Mouse (Mus musculus) small intestine, adult 2 months (tissue): ENCODE data around the gene Dnm2.

Experiments used
- CTCF ChIP-seq: fragments of 200-500 bp; IDR thresholded peaks from 2 replicates; pipeline ENCODE4 v1.5.1; 2012; ENCODE audit warnings: low read depth, mild to moderate bottlenecking, control low read depth, inconsistent platforms, low read length, moderate library complexity, mixed read lengths; ENCODE audit not compliant: insufficient replicate concordance, insufficient read length; ENCODE audit errors: extremely low read depth
- POLR2A ChIP-seq: fragments of 200-500 bp; IDR thresholded peaks from 2 replicates; pipeline ENCODE4 v1.6.1; 2012; ENCODE audit warnings: low read depth, mild to moderate bottlenecking, control low read depth, inconsistent platforms, low read length, moderate library complexity

- no peak for TF ChIP-seq POLR2A
- no peak for TF ChIP-seq CTCF
Measured at GRCm38 (mm10) chr9:21456930-21457634, 32.4 kb downstream of the Dnm2 start.
